ENCODE assay signal across 10 mouse cellular contexts in genomic region chr6:12350753-12351152, GRCm38 (mm10).
DNase-seq lines count a peak whose midpoint lies in the region; ATAC-seq and TF ChIP-seq lines count a peak whose summit lies in the region.
"Had no signal": no experiment of that assay in that cellular context is flagged by ENCODE, and none has a peak within 500 bp of the region (broad histone marks: within the 10 kb centered on the region; RNA-seq: fewer than 3 reads in every experiment).

No protein-coding gene starts in this region.

- whole genome bisulfite sequencing in embryonic facial prominence, embryonic 11.5 days = 54% methylated on average over 5 of the region's 5 CpGs
- 60% methylated on average over 5 of the region's 5 CpGs for WGBS in embryonic facial prominence, embryonic 10.5 days
- 28% methylated on average over 5 of the region's 5 CpGs for WGBS in midbrain, embryonic 16.5 days

- no peaks in the 10 kb centered on the region for H3K27me3 ChIP-seq in embryonic facial prominence, embryonic 11.5 days (ENCODE audit: control insufficient read depth, insufficient read depth, low read length)
- no peaks in the 10 kb centered on the region for H3K27me3 ChIP-seq in embryonic facial prominence, embryonic 10.5 days (replicated peaks; ENCODE audit: low read depth, poor library complexity, severe bottlenecking)
- no peaks in the 10 kb centered on the region for H3K27me3 ChIP-seq in midbrain, embryonic 16.5 days (ENCODE audit: control insufficient read depth, insufficient read depth, low read depth, low read length)
- H3K27me3 ChIP-seq: neural tube, embryonic 12.5 days had no signal

- H3K9ac ChIP-seq in embryonic facial prominence, embryonic 11.5 days (replicated peaks; ENCODE audit: low read length) = no peak overlapping the region
- no peak overlapping the region for H3K9ac ChIP-seq in midbrain, embryonic 16.5 days (ENCODE audit: low read depth, low read length)
- H3K9ac ChIP-seq: neural tube, embryonic 12.5 days had no signal

- TF ChIP-seq CTCF in left cerebral cortex, adult 2 months (IDR thresholded peaks at IDR 0.05) = peak; percentile 67

- no peaks in the 10 kb centered on the region for H3K4me1 ChIP-seq in embryonic facial prominence, embryonic 11.5 days (ENCODE audit: control insufficient read depth, insufficient read depth, low read length)
- no peaks in the 10 kb centered on the region for H3K4me1 ChIP-seq in embryonic facial prominence, embryonic 10.5 days
- H3K4me1 ChIP-seq in midbrain, embryonic 16.5 days (ENCODE audit: control insufficient read depth, insufficient read depth, low read length) = 0 out of 2 replicates have a peak, but pooled peaks cover 2% of the 10 kb centered on the region
- H3K4me1 ChIP-seq: neural tube, embryonic 12.5 days had no signal

- H3K9me3 ChIP-seq in embryonic facial prominence, embryonic 11.5 days (replicated peaks; ENCODE audit: control insufficient read depth, low read length) = no peaks in the 10 kb centered on the region
- no peaks in the 10 kb centered on the region for H3K9me3 ChIP-seq in embryonic facial prominence, embryonic 10.5 days
- no peaks in the 10 kb centered on the region for H3K9me3 ChIP-seq in midbrain, embryonic 16.5 days (replicated peaks; ENCODE audit: control insufficient read depth, low read length, poor library complexity, severe bottlenecking)
- H3K9me3 ChIP-seq: neural tube, embryonic 12.5 days had no signal

- ATAC-seq in embryonic facial prominence, embryonic 11.5 days (replicated peaks; ENCODE audit: insufficient number of reproducible peaks, low FRiP score, low TSS enrichment, low read depth) = no peak
- peak; percentile 67 for ATAC-seq in midbrain, embryonic 16.5 days

- H3K27ac ChIP-seq in embryonic facial prominence, embryonic 11.5 days (replicated peaks; ENCODE audit: low read depth, low read length) = no peak overlapping the region
- H3K27ac ChIP-seq in embryonic facial prominence, embryonic 10.5 days (replicated peaks) = no peak overlapping the region
- peak overlapping the region; percentile 9; the same call in 1 of the 2 replicates for H3K27ac ChIP-seq in left cerebral cortex, adult 2 months
- H3K27ac ChIP-seq in midbrain, embryonic 16.5 days (ENCODE audit: low read length) = no peak overlapping the region
- H3K27ac ChIP-seq: neural tube, embryonic 12.5 days had no signal

- intact Hi-C loops in left cerebral cortex, adult 2 months (cut with DNase I) = loop anchor here (2.0 to 5.0 kb wide), 3 partner anchors 398 to 802 kb away; partner anchors contain the start of gene Thsd7a

- no peak overlapping the region for H3K4me2 ChIP-seq in embryonic facial prominence, embryonic 11.5 days (ENCODE audit: low read depth, low read length)
- H3K4me2 ChIP-seq in midbrain, embryonic 16.5 days (ENCODE audit: low read length) = peak overlapping the region; percentile 32; the same call in 1 of the 2 replicates
- H3K4me2 ChIP-seq: neural tube, embryonic 12.5 days had no signal

- H3K36me3 ChIP-seq in embryonic facial prominence, embryonic 11.5 days (replicated peaks; ENCODE audit: control insufficient read depth, insufficient read depth, low read depth, low read length) = no peaks in the 10 kb centered on the region
- H3K36me3 ChIP-seq in embryonic facial prominence, embryonic 10.5 days (replicated peaks) = no peaks in the 10 kb centered on the region
- no peaks in the 10 kb centered on the region for H3K36me3 ChIP-seq in midbrain, embryonic 16.5 days (ENCODE audit: control insufficient read depth, insufficient read depth, low read length)
- H3K36me3 ChIP-seq: neural tube, embryonic 12.5 days had no signal

- DNase-seq in embryonic facial prominence, embryonic 11.5 days (ENCODE audit: low spot score) = peak; percentile 30
- no peak for DNase-seq in embryonic facial prominence, embryonic 10.5 days (ENCODE audit: low spot score)
- DNase-seq in left cerebral cortex, adult 2 months (ENCODE audit: extremely low spot score in 1 of 2, low spot score in 2 of 2) = no peak
- DNase-seq in left cerebral cortex, adult 18-20 months (ENCODE audit: low spot score in 2 of 2) = no peak
- peak; percentile 26 for DNase-seq in fibroblast of lung, adult 2 months (ENCODE audit: low read depth)
- DNase-seq in gastrocnemius, postnatal 10 days = no peak
- DNase-seq in adrenal gland, adult 18-20 months (ENCODE audit: low spot score in 2 of 2) = no peak
- DNase-seq: kidney, postnatal 4 days had no signal

- H3K4me3 ChIP-seq in embryonic facial prominence, embryonic 11.5 days (ENCODE audit: low read depth, low read length) = no peak overlapping the region
- no peak overlapping the region for H3K4me3 ChIP-seq in embryonic facial prominence, embryonic 10.5 days
- peak overlapping the region; percentile 36 for H3K4me3 ChIP-seq in left cerebral cortex, adult 2 months
- H3K4me3 ChIP-seq in midbrain, embryonic 16.5 days (ENCODE audit: low read depth, low read length) = no peak overlapping the region
- H3K4me3 ChIP-seq: neural tube, embryonic 12.5 days had no signal

Comparison
In these comparisons a context has a peak if more than half of its experiments do, and no peak if none do; other contexts are left out.
1. DNase-seq: peak in embryonic facial prominence, embryonic 11.5 days (single experiment) and fibroblast of lung, adult 2 months (single experiment); none in embryonic facial prominence, embryonic 10.5 days (single experiment), left cerebral cortex, adult 2 months (0 of 2), left cerebral cortex, adult 18-20 months (0 of 2), gastrocnemius, postnatal 10 days (single experiment) and adrenal gland, adult 18-20 months (0 of 2).